Comparison of ENCODE assay signal across 9 mouse cellular contexts in the genomic region with DNA sequence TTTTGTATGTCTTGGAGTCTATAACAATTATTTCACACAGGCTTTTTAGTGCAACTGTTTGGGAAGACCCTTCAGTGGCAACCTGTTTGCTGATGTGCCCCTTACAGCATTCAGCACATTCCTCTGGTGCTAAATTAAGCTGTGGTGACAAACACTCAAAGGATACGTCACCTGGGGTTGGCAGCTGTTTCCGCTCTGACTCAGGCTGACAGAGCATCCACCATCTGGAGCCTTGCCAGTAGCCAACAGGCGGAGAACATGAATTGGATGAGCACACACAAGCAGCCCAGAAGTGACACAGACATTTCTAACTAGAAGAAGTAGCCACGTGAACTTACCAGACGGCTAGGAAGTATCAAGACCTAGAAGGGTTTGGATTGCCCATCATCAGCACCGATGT. TPM values are rescaled to one million over a fixed set of nuclear protein-coding genes. Genes with fewer than 3 reads are reported as not detected.
DNase-seq lines count a peak whose midpoint lies in the region; ATAC-seq and TF ChIP-seq lines count a peak whose summit lies in the region.
"Had no signal": no experiment of that assay in that cellular context is flagged by ENCODE, and none has a peak within 500 bp of the region (broad histone marks: within the 10 kb centered on the region; RNA-seq: fewer than 3 reads in every experiment).

No protein-coding gene starts in this region.

- H3K4me2 ChIP-seq in midbrain, postnatal 0 days (ENCODE audit: low read depth, low read length, poor library complexity, severe bottlenecking), result no peak overlapping the region
- H3K4me2 ChIP-seq in midbrain, embryonic 15.5 days, result no peak overlapping the region

- ATAC-seq in midbrain, postnatal 0 days (ENCODE audit: low FRiP score), result no peak
- ATAC-seq in midbrain, embryonic 15.5 days (replicated peaks), result no peak

- peak; percentile 62 for DNase-seq in midbrain, postnatal 0 days (ENCODE audit: low spot score)
- DNase-seq in brain, adult 2 months (ENCODE audit: low read depth, low spot score), result peak; percentile 89
- DNase-seq in heart, adult 2 months, result peak; percentile 68 to 81
- peak; percentile 45 to 54 for DNase-seq in kidney, postnatal 36 days
- peak; percentile 65 to 72 for DNase-seq in lung, postnatal 4 days
- peak; percentile 80 to 90 for DNase-seq in thymus, postnatal 36 days
- DNase-seq in embryo, embryonic 11 days, result no peak

- no peaks in the 10 kb centered on the region for H3K79me2 ChIP-seq in heart, adult 2 months (replicated peaks; ENCODE audit: control insufficient read depth, insufficient read depth, low read length)

- 0 out of 2 replicates have a peak, but pooled peaks have one; percentile 45 for TF ChIP-seq EP300 in heart, adult 2 months (IDR thresholded peaks at IDR 0.05; ENCODE audit: insufficient read depth, low read depth, low read length)

- intact Hi-C loops in heart, adult 2 months (cut with DNase I), result no loop called here

- WGBS in midbrain, postnatal 0 days, result 65% methylated on average over 6 of the region's 6 CpGs
- WGBS in midbrain, embryonic 15.5 days, result 68% methylated on average over 6 of the region's 6 CpGs
- 23% methylated on average over 6 of the region's 6 CpGs for WGBS in heart, adult 2 months

- no peaks in the 10 kb centered on the region for H3K9me3 ChIP-seq in midbrain, postnatal 0 days (ENCODE audit: low read length)
- H3K9me3 ChIP-seq in midbrain, embryonic 15.5 days, result no peaks in the 10 kb centered on the region

- TF ChIP-seq CTCF in midbrain, postnatal 0 days (IDR thresholded peaks at IDR 0.05), result no peak
- TF ChIP-seq CTCF in heart, adult 2 months (IDR thresholded peaks at IDR 0.05), result no peak

- TF ChIP-seq POLR2A in heart, adult 2 months (IDR thresholded peaks at IDR 0.05; ENCODE audit: insufficient read depth, low read depth, low read length), result no peak

- no peak overlapping the region for H3K27ac ChIP-seq in midbrain, postnatal 0 days (ENCODE audit: low read depth, low read length)
- no peak overlapping the region for H3K27ac ChIP-seq in midbrain, embryonic 15.5 days
- no peak overlapping the region for H3K27ac ChIP-seq in heart, adult 2 months
- H3K27ac ChIP-seq: macrophage had no signal

- H3K36me3 ChIP-seq in midbrain, postnatal 0 days (ENCODE audit: insufficient read depth, low read length), result no peaks in the 10 kb centered on the region
- H3K36me3 ChIP-seq in midbrain, embryonic 15.5 days (replicated peaks), result no peaks in the 10 kb centered on the region
- H3K36me3 ChIP-seq in heart, adult 2 months (ENCODE audit: control insufficient read depth, insufficient read depth, low read length), result no peaks in the 10 kb centered on the region

- H3K9ac ChIP-seq in midbrain, postnatal 0 days (replicated peaks; ENCODE audit: low read length, poor library complexity, severe bottlenecking), result no peak overlapping the region
- no peak overlapping the region for H3K9ac ChIP-seq in midbrain, embryonic 15.5 days
- no peak overlapping the region for H3K9ac ChIP-seq in heart, adult 2 months (ENCODE audit: low read depth, low read length)

- no peaks in the 10 kb centered on the region for H3K4me1 ChIP-seq in midbrain, postnatal 0 days (ENCODE audit: insufficient read depth, low read length)
- H3K4me1 ChIP-seq in midbrain, embryonic 15.5 days, result no peaks in the 10 kb centered on the region
- H3K4me1 ChIP-seq in heart, adult 2 months (ENCODE audit: control insufficient read depth, insufficient read depth, low read length), result peaks cover 2% of the 10 kb centered on the region

- no peak overlapping the region for H3K4me3 ChIP-seq in midbrain, postnatal 0 days (ENCODE audit: low read depth, low read length)
- no peak overlapping the region for H3K4me3 ChIP-seq in midbrain, embryonic 15.5 days
- no peak overlapping the region for H3K4me3 ChIP-seq in heart, adult 2 months

- H3K27me3 ChIP-seq in midbrain, postnatal 0 days (ENCODE audit: insufficient read depth, low read length), result no peaks in the 10 kb centered on the region
- no peaks in the 10 kb centered on the region for H3K27me3 ChIP-seq in midbrain, embryonic 15.5 days (replicated peaks)
- H3K27me3 ChIP-seq in heart, adult 2 months (ENCODE audit: control insufficient read depth, insufficient read depth, low read length), result no peaks in the 10 kb centered on the region

RNA-seq across cellular contexts. Expression of a gene that starts 44.0 kb away (rescaled TPM):
- total RNA-seq in midbrain, postnatal 0 days (2014; rRNA removed), result 38.1 and 44.7 TPM in 2 replicates
- 22.7 and 23.2 TPM in 2 replicates for polyA plus RNA-seq in midbrain, postnatal 0 days (2015; fragmentation: Nextera tagmentation; extraction: Ambion mirVana)
- 32.2 and 32.4 TPM in 2 replicates for polyA plus RNA-seq in midbrain, embryonic 15.5 days (2015; fragmentation: Nextera tagmentation; extraction: Ambion mirVana)
- total RNA-seq in heart, adult 2 months (2021), result 1 to 10 TPM; 4.1 to 4.9 TPM
- polyA plus RNA-seq in heart, adult 2 months (2012; rRNA removed), result 1.1 TPM in 2 replicates

Comparison
In these comparisons a context has a peak if more than half of its experiments do, and no peak if none do; other contexts are left out.
1. RNA of a gene that starts 44.0 kb away (polyA plus RNA-seq): 32.2 to 32.4 TPM in midbrain, embryonic 15.5 days and 22.7 to 23.2 TPM in midbrain, postnatal 0 days; 1.1 TPM in heart, adult 2 months; every median in the first group is over 10 times any median in the second.